Mouse (Mus musculus) right cerebral cortex, adult 18-20 months (tissue): ENCODE measurements around the gene Sec1.
A peak's percentile ranks its signal among the peaks of the same experiment; 100 is the strongest.

ENCODE experiments used
- DNase-seq: peaks from one replicate; pipeline ENCODE4 v3.0.0; 2022; ENCODE audit warnings: mixed read lengths

The Sec1 gene

GRCm38 (mm10) chr7:45704046-45704559 lies 9.9 kb upstream of the Sec1 start:
- peak; percentile 81 for DNase-seq

- no peak for DNase-seq
These were observed 9.4 kb upstream of the Sec1 start for GRCm38 (mm10) chr7:45703521-45704033.

- DNase-seq = no peak
These were observed 8.8 kb upstream of the Sec1 start for GRCm38 (mm10) chr7:45702809-45703520.

- no peak for DNase-seq
These were observed 8.1 kb upstream of the Sec1 start for GRCm38 (mm10) chr7:45702316-45702715.

- DNase-seq = no peak
These were observed 7.4 kb upstream of the Sec1 start for GRCm38 (mm10) chr7:45701607-45702006.

- DNase-seq = no peak
These were observed 6.9 kb upstream of the Sec1 start for GRCm38 (mm10) chr7:45701072-45701471.

- peak; percentile 89 for DNase-seq
These were observed 6.3 kb upstream of the Sec1 start for GRCm38 (mm10) chr7:45700301-45701015.

- peak; percentile 67 for DNase-seq
These were observed 5.4 kb upstream of the Sec1 start, which contains the start of gene Car11 for GRCm38 (mm10) chr7:45699523-45700141. Car11 (plus strand) TSS chr7:45699843.

GRCm38 (mm10) chr7:45697894-45698293 lies 3.7 kb upstream of the Sec1 start:
- DNase-seq = no peak

- no peak for DNase-seq
These were observed 896 bp upstream of the Sec1 start for GRCm38 (mm10) chr7:45695098-45695497.

- no peak for DNase-seq
These were observed 1.8 kb downstream of the Sec1 start for GRCm38 (mm10) chr7:45692364-45692763.

- no peak for DNase-seq
These were observed 4.4 kb downstream of the Sec1 start for GRCm38 (mm10) chr7:45689800-45690199.

- DNase-seq = no peak
These were observed 5.1 kb downstream of the Sec1 start for GRCm38 (mm10) chr7:45689099-45689498.

- DNase-seq = no peak
These were observed 7.4 kb downstream of the Sec1 start for GRCm38 (mm10) chr7:45686841-45687240.

GRCm38 (mm10) chr7:45685811-45686210 lies 8.4 kb downstream of the Sec1 start:
- no peak for DNase-seq

GRCm38 (mm10) chr7:45683396-45684050 lies 10.7 kb downstream of the Sec1 start, which contains the start of gene Ntn5:
Ntn5 (plus strand) TSS chr7:45684022.
- no peak for DNase-seq

GRCm38 (mm10) chr7:45682144-45683126 lies 11.8 kb downstream of the Sec1 start:
- DNase-seq = peak; percentile 86

- DNase-seq = no peak
These were observed 13.0 kb downstream of the Sec1 start for GRCm38 (mm10) chr7:45681046-45681736.

GRCm38 (mm10) chr7:45679966-45680621 lies 14.1 kb downstream of the Sec1 start:
- no peak for DNase-seq

- DNase-seq = no peak
These were observed 15.7 kb downstream of the Sec1 start for GRCm38 (mm10) chr7:45678513-45678912.
